Mouse (Mus musculus): ENCODE results near the gene Dnah5. TPM values are rescaled to one million over a fixed set of nuclear protein-coding genes. Genes with fewer than 3 reads are reported as not detected.
"Not testable (repeated sequence)": the region's sequence is repeated elsewhere in the genome, so short reads cannot be mapped to it uniquely, and the experiment has no call there.

The Dnah5 gene
- polyA plus RNA-seq, 1 experiment from 2014 or later: 0.01 TPM

DNA sequence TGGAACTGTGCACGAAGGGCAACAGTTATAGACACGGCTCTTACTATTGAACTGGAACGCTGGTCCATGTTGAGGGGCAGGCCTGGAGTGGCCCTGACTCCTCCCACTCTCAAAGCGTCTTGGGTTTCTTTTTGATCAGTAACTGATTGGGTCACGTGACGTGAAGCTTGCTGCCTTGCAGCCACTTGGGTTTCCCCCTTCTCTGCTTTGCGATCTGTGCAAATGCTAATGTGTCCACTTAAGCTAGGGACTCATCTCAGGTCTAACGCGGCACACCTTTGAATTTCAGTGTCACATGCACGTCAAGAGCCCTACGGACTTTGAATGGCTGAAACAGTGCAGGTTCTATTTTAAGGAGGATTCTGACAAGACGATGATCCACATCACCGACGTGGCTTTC lies 109.9 kb downstream of the Dnah5 start:
- Histone ChIP-seq H3K27ac (no peak overlapping the region), H3K4me3 (no peak overlapping the region), H3K4me2 (no peak overlapping the region), H3K36me3 (no peaks in the 10 kb centered on the region), H3K9ac (no peak overlapping the region), H3K9me3 (replicated peaks) (no peaks in the 10 kb centered on the region), H3K4me1 (no peaks in the 10 kb centered on the region), H3K27me3 (replicated peaks) (no peaks in the 10 kb centered on the region)
- 60% methylated on average over 14 of the region's 14 CpGs for WGBS (ENCODE audit: insufficient replicate concordance)
- no peak for ATAC-seq

GRCm38 (mm10) chr15:28315812-28316528 lies 112.4 kb downstream of the Dnah5 start:
- no peaks in the 10 kb centered on the region for H3K9me3 ChIP-seq (replicated peaks)
- H3K27me3 ChIP-seq (replicated peaks): no peaks in the 10 kb centered on the region
- H3K36me3 ChIP-seq: no peaks in the 10 kb centered on the region
- H3K27ac ChIP-seq: no peak overlapping the region
- 24% methylated on average over 6 of the region's 6 CpGs for WGBS (ENCODE audit: insufficient replicate concordance)
- no peaks in the 10 kb centered on the region for H3K4me1 ChIP-seq
- no peak for ATAC-seq
- H3K4me3 ChIP-seq: no peak overlapping the region
- no peak overlapping the region for H3K9ac ChIP-seq
- H3K4me2 ChIP-seq: no peak overlapping the region

- Histone ChIP-seq H3K36me3 (no peaks in the 10 kb centered on the region), H3K4me3 (no peak overlapping the region), H3K27me3 (replicated peaks) (no peaks in the 10 kb centered on the region), H3K9me3 (replicated peaks) (no peaks in the 10 kb centered on the region), H3K4me1 (no peaks in the 10 kb centered on the region), H3K4me2 (no peak overlapping the region), H3K27ac (no peak overlapping the region), H3K9ac (no peak overlapping the region)
- ATAC-seq: no peak
- 72% methylated on average over 7 of the region's 7 CpGs for WGBS (ENCODE audit: insufficient replicate concordance)
These were observed 119.0 kb downstream of the Dnah5 start for GRCm38 (mm10) chr15:28322533-28322932.

DNA sequence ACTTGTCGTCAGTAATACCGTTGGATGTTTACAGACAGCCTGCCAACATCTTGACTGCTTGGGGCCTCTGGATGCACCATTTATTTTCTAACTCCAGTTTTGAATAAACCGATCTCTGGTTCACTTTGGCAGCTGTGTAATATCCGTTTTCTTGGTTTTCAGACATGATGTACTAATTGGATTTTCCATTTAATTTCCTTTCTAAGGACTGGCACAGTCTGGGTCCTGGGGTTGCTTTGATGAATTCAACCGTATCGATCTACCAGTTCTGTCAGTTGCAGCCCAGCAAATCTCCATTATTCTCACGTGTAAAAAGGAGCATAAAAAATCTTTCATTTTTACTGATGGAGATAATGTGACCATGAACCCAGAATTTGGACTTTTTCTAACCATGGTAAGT lies 123.4 kb downstream of the Dnah5 start:
- Histone ChIP-seq H3K4me3 (no peak overlapping the region), H3K4me2 (no peak overlapping the region), H3K9ac (no peak overlapping the region), H3K4me1 (no peaks in the 10 kb centered on the region), H3K27me3 (replicated peaks) (no peaks in the 10 kb centered on the region), H3K36me3 (no peaks in the 10 kb centered on the region), H3K27ac (no peak overlapping the region), H3K9me3 (replicated peaks) (no peaks in the 10 kb centered on the region)
- 70% methylated on average over 7 of the region's 7 CpGs for WGBS (ENCODE audit: insufficient replicate concordance)
- no peak for ATAC-seq

- Histone ChIP-seq H3K27ac (no peak overlapping the region), H3K4me2 (no peak overlapping the region), H3K9me3 (replicated peaks) (no peaks in the 10 kb centered on the region), H3K36me3 (no peaks in the 10 kb centered on the region), H3K27me3 (replicated peaks) (no peaks in the 10 kb centered on the region), H3K4me3 (no peak overlapping the region), H3K4me1 (no peaks in the 10 kb centered on the region), H3K9ac (no peak overlapping the region)
- WGBS (ENCODE audit: insufficient replicate concordance): 67% methylated on average over 9 of the region's 9 CpGs
- no peak for ATAC-seq
These were observed 123.9 kb downstream of the Dnah5 start for GRCm38 (mm10) chr15:28327441-28327840.

GRCm38 (mm10) chr15:28341151-28341550 lies 137.6 kb downstream of the Dnah5 start:
- Histone ChIP-seq H3K27me3 (replicated peaks) (no peaks in the 10 kb centered on the region), H3K4me1 (no peaks in the 10 kb centered on the region), H3K4me2 (no peak overlapping the region), H3K9ac (no peak overlapping the region), H3K9me3 (replicated peaks) (no peaks in the 10 kb centered on the region), H3K36me3 (no peaks in the 10 kb centered on the region), H3K4me3 (no peak overlapping the region), H3K27ac (no peak overlapping the region)
- no peak for ATAC-seq
- 38% methylated on average over 4 of the region's 4 CpGs for WGBS (ENCODE audit: insufficient replicate concordance)

GRCm38 (mm10) chr15:28367561-28367960 lies 164.0 kb downstream of the Dnah5 start:
- H3K27ac ChIP-seq: no peak overlapping the region
- no peaks in the 10 kb centered on the region for H3K9me3 ChIP-seq (replicated peaks)
- no peak overlapping the region for H3K4me3 ChIP-seq
- ATAC-seq: no peak
- WGBS (ENCODE audit: insufficient replicate concordance): 61% methylated on average over 11 of the region's 11 CpGs
- no peaks in the 10 kb centered on the region for H3K4me1 ChIP-seq
- H3K27me3 ChIP-seq (replicated peaks): no peaks in the 10 kb centered on the region
- H3K9ac ChIP-seq: no peak overlapping the region
- H3K4me2 ChIP-seq: no peak overlapping the region
- H3K36me3 ChIP-seq: no peaks in the 10 kb centered on the region

DNA sequence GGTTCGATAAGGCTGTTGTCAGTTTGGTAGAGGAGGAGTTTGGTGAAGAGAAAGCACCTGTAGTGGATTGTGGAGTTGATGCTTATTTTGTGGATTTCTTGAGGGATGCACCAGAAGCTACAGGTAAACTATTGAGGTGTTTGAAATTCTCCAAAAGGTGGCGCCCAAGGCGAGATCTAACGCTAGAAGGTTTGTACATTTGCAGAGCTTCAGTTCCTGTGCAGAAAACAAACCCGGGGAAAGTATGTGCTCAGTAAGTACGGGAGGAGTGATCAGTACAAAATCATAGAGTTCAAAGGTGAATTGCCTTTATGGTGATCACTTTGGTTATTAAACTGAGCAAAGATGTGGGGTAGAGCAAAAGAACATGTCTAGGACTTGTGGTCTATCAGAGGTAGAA lies 166.9 kb downstream of the Dnah5 start:
- 62% methylated on average over 6 of the region's 6 CpGs for WGBS (ENCODE audit: insufficient replicate concordance)
- Histone ChIP-seq H3K9ac (no peak overlapping the region), H3K4me2 (no peak overlapping the region), H3K27me3 (replicated peaks) (no peaks in the 10 kb centered on the region), H3K4me1 (no peaks in the 10 kb centered on the region), H3K9me3 (replicated peaks) (no peaks in the 10 kb centered on the region), H3K4me3 (no peak overlapping the region), H3K36me3 (no peaks in the 10 kb centered on the region), H3K27ac (no peak overlapping the region)
- no peak for ATAC-seq

DNA sequence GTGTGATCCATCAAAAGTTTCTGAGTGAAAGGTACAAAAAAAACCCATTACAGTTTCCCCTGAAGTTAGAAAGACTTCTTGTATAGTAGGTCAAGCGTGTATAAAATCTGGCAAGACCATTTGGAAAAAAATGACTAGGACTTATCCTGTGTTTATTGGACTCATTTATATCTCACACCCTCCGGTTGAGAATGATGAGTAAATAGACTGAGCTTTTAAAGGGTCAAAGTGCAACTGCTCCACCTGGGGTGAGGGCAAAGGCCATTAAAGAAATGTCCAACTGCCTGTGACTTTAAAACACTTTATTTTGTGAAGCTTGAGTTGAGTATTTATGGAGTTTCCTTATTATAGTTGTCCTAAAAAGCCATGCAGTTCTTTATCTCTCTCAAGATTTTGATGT lies 168.0 kb downstream of the Dnah5 start:
- H3K27ac ChIP-seq: no peak overlapping the region
- no peaks in the 10 kb centered on the region for H3K9me3 ChIP-seq (replicated peaks)
- H3K4me2 ChIP-seq: no peak overlapping the region
- H3K36me3 ChIP-seq: no peaks in the 10 kb centered on the region
- 49% methylated on average over 2 of the region's 2 CpGs for WGBS (ENCODE audit: insufficient replicate concordance)
- no peaks in the 10 kb centered on the region for H3K4me1 ChIP-seq
- no peak for ATAC-seq
- H3K4me3 ChIP-seq: no peak overlapping the region
- H3K9ac ChIP-seq: no peak overlapping the region
- no peaks in the 10 kb centered on the region for H3K27me3 ChIP-seq (replicated peaks)

- Histone ChIP-seq H3K27me3 (replicated peaks) (no peaks in the 10 kb centered on the region), H3K4me2 (no peak overlapping the region), H3K36me3 (no peaks in the 10 kb centered on the region), H3K27ac (no peak overlapping the region), H3K9ac (no peak overlapping the region), H3K4me3 (no peak overlapping the region), H3K9me3 (replicated peaks) (no peaks in the 10 kb centered on the region), H3K4me1 (no peaks in the 10 kb centered on the region)
- 58% methylated on average over 1 of the region's 1 CpGs for WGBS (ENCODE audit: insufficient replicate concordance)
- ATAC-seq: no peak
These were observed 170.8 kb downstream of the Dnah5 start for GRCm38 (mm10) chr15:28374394-28374793.

GRCm38 (mm10) chr15:28380909-28381308 lies 177.4 kb downstream of the Dnah5 start:
- no peak overlapping the region for H3K4me2 ChIP-seq
- no peaks in the 10 kb centered on the region for H3K4me1 ChIP-seq
- no peaks in the 10 kb centered on the region for H3K36me3 ChIP-seq
- H3K27ac ChIP-seq: no peak overlapping the region
- no peaks in the 10 kb centered on the region for H3K27me3 ChIP-seq (replicated peaks)
- ATAC-seq: no peak
- no peak overlapping the region for H3K4me3 ChIP-seq
- H3K9ac ChIP-seq: no peak overlapping the region
- 58% methylated on average over 3 of the region's 3 CpGs for WGBS (ENCODE audit: insufficient replicate concordance)
- 0 out of 2 replicates have a peak, but pooled peaks cover 2% of the 10 kb centered on the region for H3K9me3 ChIP-seq (replicated peaks)

- not testable (repeated sequence) for H3K27me3 ChIP-seq (replicated peaks); H3K27ac ChIP-seq; H3K9me3 ChIP-seq (replicated peaks); ATAC-seq; H3K4me2 ChIP-seq; H3K36me3 ChIP-seq; H3K4me1 ChIP-seq; H3K4me3 ChIP-seq; H3K9ac ChIP-seq
These were observed 190.2 kb downstream of the Dnah5 start for GRCm38 (mm10) chr15:28393723-28394122.

DNA sequence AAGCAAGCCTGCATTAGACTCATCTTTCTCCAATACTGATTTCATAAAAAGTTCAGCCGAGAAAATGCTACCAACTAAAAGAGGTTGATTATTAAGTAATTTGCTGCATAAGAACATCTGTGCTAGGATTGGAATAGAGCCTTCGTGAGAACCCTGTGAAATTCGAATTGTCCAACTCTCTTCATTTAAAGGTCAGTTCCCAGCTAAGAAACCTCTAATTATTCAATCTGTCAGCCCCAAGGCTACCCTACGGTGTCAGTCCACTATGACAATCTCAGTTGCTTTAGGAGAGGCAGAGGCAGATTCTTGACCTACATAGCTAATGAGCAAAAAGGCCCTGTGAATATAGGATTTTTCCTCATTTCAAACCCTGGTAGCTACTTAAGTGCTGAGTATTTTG lies 191.9 kb downstream of the Dnah5 start:
- WGBS (ENCODE audit: insufficient replicate concordance): 64% methylated on average over 4 of the region's 4 CpGs
- Histone ChIP-seq H3K9ac (no peak overlapping the region), H3K27ac (no peak overlapping the region), H3K4me1 (no peaks in the 10 kb centered on the region), H3K4me3 (no peak overlapping the region), H3K4me2 (no peak overlapping the region), H3K36me3 (no peaks in the 10 kb centered on the region), H3K27me3 (replicated peaks) (no peaks in the 10 kb centered on the region), H3K9me3 (replicated peaks) (no peaks in the 10 kb centered on the region)
- no peak for ATAC-seq
